Mouse (Mus musculus): ENCODE measurements around the gene Mpped1. TPM values are rescaled to one million over a fixed set of nuclear protein-coding genes. Genes with fewer than 3 reads are reported as not detected.

Mpped1 gene
- polyA plus RNA-seq, 1 experiment from 2014 or later: 0.39 TPM

- Histone ChIP-seq H3K4me2 (replicated peaks; ENCODE audit: low read depth, low read length) (no peak overlapping the region), H3K9ac (replicated peaks; ENCODE audit: low read length) (no peak overlapping the region), H3K27me3 (ENCODE audit: insufficient read depth, low read length) (no peaks in the 10 kb centered on the region), H3K9me3 (ENCODE audit: low read length) (no peaks in the 10 kb centered on the region), H3K27ac (ENCODE audit: low read length) (no peak overlapping the region), H3K36me3 (ENCODE audit: insufficient read depth, low read length) (no peaks in the 10 kb centered on the region), H3K4me3 (ENCODE audit: low read length) (no peak overlapping the region), H3K4me1 (ENCODE audit: insufficient read depth, low read length) (no peaks in the 10 kb centered on the region)
- no peak for ATAC-seq (ENCODE audit: low FRiP score, low TSS enrichment)
- WGBS: 57% methylated on average over 9 of the region's 9 CpGs
Measured at GRCm38 (mm10) chr15:83897286-83897685, 118.0 kb downstream of the Mpped1 start.

- Histone ChIP-seq H3K4me3 (ENCODE audit: low read length) (no peak overlapping the region), H3K9me3 (ENCODE audit: low read length) (no peaks in the 10 kb centered on the region), H3K27me3 (ENCODE audit: insufficient read depth, low read length) (no peaks in the 10 kb centered on the region), H3K36me3 (ENCODE audit: insufficient read depth, low read length) (no peaks in the 10 kb centered on the region), H3K4me1 (ENCODE audit: insufficient read depth, low read length) (no peaks in the 10 kb centered on the region), H3K9ac (replicated peaks; ENCODE audit: low read length) (no peak overlapping the region), H3K4me2 (replicated peaks; ENCODE audit: low read depth, low read length) (no peak overlapping the region), H3K27ac (ENCODE audit: low read length) (no peak overlapping the region)
- 90% methylated on average over 13 of the region's 13 CpGs for WGBS
- ATAC-seq (ENCODE audit: low FRiP score, low TSS enrichment): no peak
Measured at GRCm38 (mm10) chr15:83906472-83906871, 127.2 kb downstream of the Mpped1 start.

Other genes starting within 250 kb of the Mpped1 start
- 84.4 and 107 TPM in 2 replicates for gene Tspo, start 215.9 kb upstream of the Mpped1 start, polyA plus RNA-seq (2015; fragmentation: Nextera tagmentation; extraction: Ambion mirVana)
- 38.6 and 39.0 TPM in 2 replicates for gene Mcat, start 215.7 kb upstream of the Mpped1 start, polyA plus RNA-seq (2015; fragmentation: Nextera tagmentation; extraction: Ambion mirVana)
- gene Ttll12, start 184.3 kb upstream of the Mpped1 start, polyA plus RNA-seq (2015; fragmentation: Nextera tagmentation; extraction: Ambion mirVana): 38.9 and 40.8 TPM in 2 replicates
- 4.8 and 4.9 TPM in 2 replicates for gene Scube1, start 54.4 kb upstream of the Mpped1 start, polyA plus RNA-seq (2015; fragmentation: Nextera tagmentation; extraction: Ambion mirVana)